Mouse (Mus musculus): ENCODE measurements at regions not wholly inside any gene's neighbourhood (a gene's known extent, or its start where the extent isn't known, plus 50 kb on each side); places are given as distances from the start of the nearest gene placed in this dataset.

DNA sequence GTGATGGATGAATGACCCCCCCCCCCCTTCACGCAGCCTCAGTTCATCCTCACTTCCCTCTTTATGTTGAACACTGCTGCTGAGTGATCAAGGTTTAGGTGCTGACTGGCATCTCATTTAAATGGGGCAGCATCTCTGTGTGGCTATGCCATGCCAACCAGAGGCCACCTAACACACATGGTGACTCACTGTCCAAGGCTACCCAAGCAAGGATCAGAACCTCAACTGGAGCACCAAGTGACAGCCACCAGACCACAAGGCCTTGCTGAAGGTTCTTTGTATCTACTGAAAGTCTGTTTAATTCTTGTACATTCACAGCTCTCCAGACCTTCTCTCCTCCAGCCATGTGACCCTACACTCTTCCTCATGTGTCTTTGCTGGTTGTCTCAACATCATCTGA, 347.6 kb upstream of the Myt1l start:
- no peaks in the 10 kb centered on the region for H3K36me3 ChIP-seq (ENCODE audit: control insufficient read depth in 1 of 2, insufficient read depth in 2 of 2, low read length in 2 of 2)
- no peak overlapping the region for H3K9ac ChIP-seq (ENCODE audit: control insufficient read depth, low read depth, low read length, poor library complexity, severe bottlenecking)
- TF ChIP-seq RAD21 (IDR thresholded peaks at IDR 0.05; ENCODE audit: low read depth, low read length) (no peak), NELFE (IDR thresholded peaks at IDR 0.05; ENCODE audit: low read depth, low read length) (no peak)
- H3K4me3 ChIP-seq (ENCODE audit: control insufficient read depth in 1 of 2, insufficient read depth in 1 of 2, low read depth in 2 of 2, low read length in 2 of 2), result no peak overlapping the region
- no peak for DNase-seq (ENCODE audit: low read depth, low spot score)
- H3K9me3 ChIP-seq (replicated peaks; ENCODE audit: insufficient read depth, low read length), result no peaks in the 10 kb centered on the region
- no peaks in the 10 kb centered on the region for H3K79me2 ChIP-seq (ENCODE audit: control insufficient read depth, insufficient read depth, low read length, poor library complexity)
- H3K27ac ChIP-seq (ENCODE audit: control insufficient read depth, low read depth, low read length), result no peak overlapping the region
- H3K27me3 ChIP-seq (ENCODE audit: control insufficient read depth in 1 of 2, insufficient read depth in 2 of 2, low read length in 2 of 2), result no peaks in the 10 kb centered on the region
- no peaks in the 10 kb centered on the region for H3K4me1 ChIP-seq (ENCODE audit: control insufficient read depth in 1 of 2, insufficient read depth in 2 of 2, low read length in 2 of 2)

- no peaks in the 10 kb centered on the region for H3K36me3 ChIP-seq (ENCODE audit: control insufficient read depth in 1 of 2, insufficient read depth in 2 of 2, low read length in 2 of 2)
- DNase-seq (ENCODE audit: low read depth, low spot score), result no peak
- no peak overlapping the region for H3K4me3 ChIP-seq (ENCODE audit: control insufficient read depth in 1 of 2, insufficient read depth in 1 of 2, low read depth in 2 of 2, low read length in 2 of 2)
- H3K27me3 ChIP-seq (ENCODE audit: control insufficient read depth in 1 of 2, insufficient read depth in 2 of 2, low read length in 2 of 2), result no peaks in the 10 kb centered on the region
- no peak overlapping the region for H3K27ac ChIP-seq (ENCODE audit: control insufficient read depth, low read depth, low read length)
- TF ChIP-seq MYB (IDR thresholded peaks at IDR 0.05; ENCODE audit: low read depth, low read length) (no peak), SMC3 (IDR thresholded peaks at IDR 0.05; ENCODE audit: low read depth, low read length) (no peak), ELF1 (IDR thresholded peaks at IDR 0.05; ENCODE audit: low read depth, low read length) (no peak), POLR2A (IDR thresholded peaks at IDR 0.05; ENCODE audit: control insufficient read depth in 1 of 2, insufficient read depth in 1 of 2, low read depth in 1 of 2, low read length in 2 of 2, poor library complexity in 1 of 2) (no peak), NELFE (IDR thresholded peaks at IDR 0.05; ENCODE audit: low read depth, low read length) (no peak), HCFC1 (IDR thresholded peaks at IDR 0.05; ENCODE audit: low read depth, low read length) (no peak), ZKSCAN1 (IDR thresholded peaks at IDR 0.05; ENCODE audit: low read depth, low read length) (no peak), POLR2AphosphoS2 (IDR thresholded peaks at IDR 0.05; ENCODE audit: low read length) (no peak), RAD21 (IDR thresholded peaks at IDR 0.05; ENCODE audit: low read depth, low read length) (no peak), GATA1 (IDR thresholded peaks at IDR 0.05; ENCODE audit: low read depth, low read length) (no peak), CHD1 (IDR thresholded peaks at IDR 0.05; ENCODE audit: low read depth, low read length) (no peak), CTCF (IDR thresholded peaks at IDR 0.05 in 2 of 3, conservative IDR thresholded peaks at IDR 0.05 in 1 of 3; ENCODE audit: control insufficient read depth in 1 of 3, insufficient read depth in 1 of 3, low read depth in 2 of 3, low read length in 3 of 3, poor library complexity in 1 of 3, severe bottlenecking in 1 of 3) (no peak), RCOR1 (IDR thresholded peaks at IDR 0.05; ENCODE audit: low read depth, low read length) (no peak), JUND (IDR thresholded peaks at IDR 0.05; ENCODE audit: low read depth, low read length) (no peak), BHLHE40 (IDR thresholded peaks at IDR 0.05; ENCODE audit: borderline replicate concordance, low read depth, low read length) (no peak), MAFK (IDR thresholded peaks at IDR 0.05; ENCODE audit: borderline replicate concordance, low read depth, low read length) (no peak), KAT2A (conservative IDR thresholded peaks at IDR 0.05; ENCODE audit: low read depth, low read length) (no peak), MAZ (IDR thresholded peaks at IDR 0.05; ENCODE audit: low read depth, low read length) (no peak)
- H3K9ac ChIP-seq (ENCODE audit: control insufficient read depth, low read depth, low read length, poor library complexity, severe bottlenecking), result no peak overlapping the region
- H3K79me2 ChIP-seq (ENCODE audit: control insufficient read depth, insufficient read depth, low read length, poor library complexity), result no peaks in the 10 kb centered on the region
- no peaks in the 10 kb centered on the region for H3K4me1 ChIP-seq (ENCODE audit: control insufficient read depth in 1 of 2, insufficient read depth in 2 of 2, low read length in 2 of 2)
- H3K9me3 ChIP-seq (replicated peaks; ENCODE audit: insufficient read depth, low read length), result no peaks in the 10 kb centered on the region
These were observed 340.6 kb upstream of the Myt1l start for GRCm38 (mm10) chr12:29187619-29188018.

All from MEL (cell line).